Mouse (Mus musculus) small intestine, adult 2 months (tissue): Measurements from ENCODE around the gene Ptchd1.

Source experiments
- CTCF ChIP-seq: fragments of 200-500 bp; IDR thresholded peaks from 2 replicates; pipeline ENCODE4 v1.5.1; 2012; ENCODE audit warnings: low read depth, mild to moderate bottlenecking, control low read depth, inconsistent platforms, low read length, moderate library complexity, mixed read lengths; ENCODE audit not compliant: insufficient replicate concordance, insufficient read length; ENCODE audit errors: extremely low read depth
- POLR2A ChIP-seq: fragments of 200-500 bp; IDR thresholded peaks from 2 replicates; pipeline ENCODE4 v1.6.1; 2012; ENCODE audit warnings: low read depth, mild to moderate bottlenecking, control low read depth, inconsistent platforms, low read length, moderate library complexity

GRCm38 (mm10) chrX:155622527-155622926 lies 1.1 kb downstream of the Ptchd1 start:
- no peak for TF ChIP-seq POLR2A
- no peak for TF ChIP-seq CTCF
